Mouse (Mus musculus) bone marrow macrophage, adult 2 months (primary cell): ENCODE results near the gene Nfat5. TPM values are rescaled to one million over a fixed set of nuclear protein-coding genes. Genes with fewer than 3 reads are reported as not detected.

Source experiments
- H3K27ac ChIP-seq: 2 replicates; pipeline ENCODE4 v1.5.1; 2012; ENCODE audit warnings: low read depth, low read length; ENCODE audit not compliant: insufficient read depth
- H3K4me1 ChIP-seq: 2 replicates; pipeline ENCODE4 v1.6.1; 2012; ENCODE audit warnings: low read length; ENCODE audit not compliant: control insufficient read depth, insufficient read depth
- H3K4me3 ChIP-seq: 2 replicates; pipeline ENCODE4 v1.5.1; 2012; ENCODE audit warnings: mild to moderate bottlenecking, low read length, moderate library complexity; ENCODE audit not compliant: insufficient read depth
- CTCF ChIP-seq: IDR thresholded peaks from 2 replicates; pipeline ENCODE4 v1.5.1; 2012; ENCODE audit warnings: low read depth, mild to moderate bottlenecking, low read length, moderate library complexity
- POLR2A ChIP-seq: IDR thresholded peaks from 2 replicates; pipeline ENCODE4 v1.6.1; 2012; ENCODE audit warnings: mild to moderate bottlenecking, low read depth, low read length, borderline replicate concordance
- polyA plus RNA-seq: library from polyadenylated mRNA; stranded (reverse); fragments of >200 nt; gene quantifications from 2 replicates; pipeline ENCODE4 v1.2.4, GENCODE M21; 2012; ENCODE audit not compliant: missing spikeins, insufficient read depth, insufficient read length

Gene Nfat5
- polyA plus RNA-seq, 1 experiment = 45.9 TPM

GRCm38 (mm10) chr8:107390476-107391135, 97.3 kb downstream of the Nfat5 start:
- H3K4me3 ChIP-seq = no peak overlapping the region
- TF ChIP-seq POLR2A (no peak), CTCF (no peak)
- no peak overlapping the region for H3K27ac ChIP-seq
- H3K4me1 ChIP-seq = no peaks in the 10 kb centered on the region

- TF ChIP-seq CTCF (no peak), POLR2A (no peak)
- H3K4me1 ChIP-seq = no peaks in the 10 kb centered on the region
- H3K27ac ChIP-seq = no peak overlapping the region
- H3K4me3 ChIP-seq = no peak overlapping the region
Measured at GRCm38 (mm10) chr8:107391136-107391516, 97.9 kb downstream of the Nfat5 start.

GRCm38 (mm10) chr8:107395397-107395796, 102.1 kb downstream of the Nfat5 start:
- Histone ChIP-seq H3K4me1 (no peaks in the 10 kb centered on the region), H3K4me3 (no peak overlapping the region), H3K27ac (no peak overlapping the region)
- no peak for TF ChIP-seq CTCF
- no peak for TF ChIP-seq POLR2A

- H3K27ac ChIP-seq = no peak overlapping the region
- TF ChIP-seq POLR2A (no peak), CTCF (no peak)
- no peaks in the 10 kb centered on the region for H3K4me1 ChIP-seq
Measured at GRCm38 (mm10) chr8:107396106-107396670, 102.9 kb downstream of the Nfat5 start.

GRCm38 (mm10) chr8:107397665-107398064, 104.4 kb downstream of the Nfat5 start:
- Histone ChIP-seq H3K4me1 (no peaks in the 10 kb centered on the region), H3K4me3 (no peak overlapping the region), H3K27ac (no peak overlapping the region)
- no peak for TF ChIP-seq POLR2A

More at GRCm38 (mm10) chr8:107396106-107396670, 102.9 kb downstream of the Nfat5 start:
- H3K4me3 ChIP-seq = no peak overlapping the region

GRCm38 (mm10) chr8:107399495-107399894, 106.2 kb downstream of the Nfat5 start:
- TF ChIP-seq CTCF (no peak), POLR2A (no peak)
- Histone ChIP-seq H3K27ac (no peak overlapping the region), H3K4me1 (peaks cover 4% of the 10 kb centered on the region; the same call in 1 of the 2 replicates), H3K4me3 (no peak overlapping the region)

GRCm38 (mm10) chr8:107401866-107402265, 108.6 kb downstream of the Nfat5 start:
- no peak overlapping the region for H3K27ac ChIP-seq
- TF ChIP-seq POLR2A (no peak), CTCF (no peak)
- H3K4me3 ChIP-seq = no peak overlapping the region
- peaks cover 4% of the 10 kb centered on the region; the same call in 1 of the 2 replicates for H3K4me1 ChIP-seq

GRCm38 (mm10) chr8:107403038-107403781, 109.9 kb downstream of the Nfat5 start, which contains the start of gene Nqo1:
Nqo1 (minus strand) TSS chr8:107403206.
- Histone ChIP-seq H3K4me3 (peak within 1 kb of the TSS; percentile 32), H3K27ac (no peak within 1 kb of the TSS), H3K4me1 (peaks cover 4% of the 10 kb centered on the region; the same call in 1 of the 2 replicates)
- no peak for TF ChIP-seq CTCF
- no peak for TF ChIP-seq POLR2A

- no peak for TF ChIP-seq POLR2A
- TF ChIP-seq CTCF = no peak
- Histone ChIP-seq H3K4me1 (peaks cover 4% of the 10 kb centered on the region; the same call in 1 of the 2 replicates), H3K4me3 (no peak overlapping the region), H3K27ac (no peak overlapping the region)
Measured at GRCm38 (mm10) chr8:107404057-107404456, 110.8 kb downstream of the Nfat5 start.

- no peak overlapping the region for H3K27ac ChIP-seq
- H3K4me3 ChIP-seq = no peak overlapping the region
- H3K4me1 ChIP-seq = peaks cover 4% of the 10 kb centered on the region; the same call in 1 of the 2 replicates
- TF ChIP-seq POLR2A = no peak
- TF ChIP-seq CTCF = no peak
Measured at GRCm38 (mm10) chr8:107405935-107406334, 112.7 kb downstream of the Nfat5 start.
